Mouse (Mus musculus) embryonic facial prominence, embryonic 12.5 days (tissue): Measurements from ENCODE around the gene Plscr2. TPM values are rescaled to one million over a fixed set of nuclear protein-coding genes. Genes with fewer than 3 reads are reported as not detected.

Experiments
- ATAC-seq: fragments of 200-750 bp; cut with Nextera tagmentation; 2 replicates; pipeline ENCODE4 v1.8.0; 2017; ENCODE audit not compliant: insufficient number of reproducible peaks, insufficient read depth, low FRiP score, low TSS enrichment
- H3K27ac ChIP-seq: fragments of 300-500 bp; sonication (generic); 2 replicates; pipeline ENCODE4 v1.5.1; 2016; ENCODE audit warnings: mild to moderate bottlenecking
- H3K27me3 ChIP-seq: fragments of 300-500 bp; sonication (generic); 2 replicates; pipeline ENCODE4 v1.6.1; 2016; ENCODE audit warnings: mild to moderate bottlenecking, moderate library complexity
- H3K36me3 ChIP-seq: fragments of 300-500 bp; sonication (generic); 2 replicates; pipeline ENCODE4 v1.6.1; 2016; ENCODE audit warnings: mild to moderate bottlenecking
- H3K4me1 ChIP-seq: fragments of 300-500 bp; sonication (generic); 2 replicates; pipeline ENCODE4 v1.6.1; 2016
- H3K4me2 ChIP-seq: fragments of 300-500 bp; sonication (generic); replicated peaks from 2 replicates; pipeline ENCODE4 v1.6.1; 2016; ENCODE audit warnings: mild to moderate bottlenecking, moderate library complexity
- H3K4me3 ChIP-seq: fragments of 300-500 bp; sonication (generic); 2 replicates; pipeline ENCODE4 v1.5.1; 2016; ENCODE audit warnings: mild to moderate bottlenecking
- H3K9ac ChIP-seq: fragments of 300-500 bp; sonication (generic); 2 replicates; pipeline ENCODE4 v1.6.1; 2016; ENCODE audit warnings: mild to moderate bottlenecking, moderate library complexity
- H3K9me3 ChIP-seq: fragments of 300-500 bp; sonication (generic); 2 replicates; pipeline ENCODE4 v1.6.1; 2016; ENCODE audit warnings: mild to moderate bottlenecking, moderate library complexity
- WGBS: fragments of 180-500 bp; shearing (Covaris S2); methylation state at CpG from one replicate; pipeline ENCODE4 v1.1.7; 2016; 5-methylcytosine and 5-hydroxymethylcytosine counted together
- polyA plus RNA-seq: library from polyadenylated mRNA; unstranded; fragments of >200 nt; fragmentation: Nextera tagmentation; extraction: Ambion mirVana; gene quantifications from 2 replicates; pipeline ENCODE4 v1.2.1, GENCODE M21; 2016

Gene Plscr2
- 0.78 TPM in 2 replicates for polyA plus RNA-seq

DNA sequence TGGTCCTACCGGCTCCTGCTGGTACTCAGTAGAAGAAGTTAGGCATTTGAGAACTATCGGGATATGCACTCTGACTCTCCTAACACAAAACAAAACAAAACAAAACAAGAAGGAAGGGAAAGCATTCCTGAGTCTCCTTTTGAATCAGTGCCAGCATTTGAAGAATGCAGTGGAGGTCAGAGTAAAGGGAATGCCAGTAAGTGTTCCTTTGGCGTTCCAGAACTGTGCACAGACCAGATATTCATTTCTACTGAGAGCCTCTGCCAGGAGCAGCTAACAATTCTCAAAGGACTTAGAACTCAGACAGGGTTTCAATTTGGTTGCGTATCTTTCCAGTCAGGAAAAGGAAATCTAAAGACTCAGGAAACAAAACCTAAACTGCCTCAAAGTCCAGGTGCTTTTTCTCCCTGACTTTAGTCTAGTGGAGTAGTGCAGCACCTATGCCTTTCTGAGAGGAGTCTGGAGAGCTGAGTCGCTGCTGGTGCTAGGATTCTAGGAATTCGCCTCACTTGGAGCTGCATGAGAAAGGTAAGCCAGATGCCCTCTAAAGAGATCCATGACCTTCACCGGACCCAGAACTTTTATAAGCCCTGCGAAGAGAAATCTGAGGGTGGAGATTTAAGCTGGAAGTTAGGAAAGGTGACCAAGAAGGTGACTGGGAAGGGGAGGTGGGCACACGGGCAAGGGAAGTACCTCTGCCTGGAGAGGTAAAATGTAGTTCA is at the start of gene Plscr2:
TSS of gene Plscr2 (plus strand) at position 117 of the 722 bp plus-strand sequence.
- Histone ChIP-seq H3K36me3 (peaks cover 3% of the 10 kb centered on the region), H3K4me1 (0 out of 2 replicates have a peak, but pooled peaks cover 12% of the 10 kb centered on the region), H3K27me3 (no peaks in the 10 kb centered on the region), H3K9ac (no peak within 1 kb of the TSS), H3K27ac (peak within 1 kb of the TSS; percentile 30; the same call in 1 of the 2 replicates), H3K9me3 (no peaks in the 10 kb centered on the region), H3K4me2 (no peak within 1 kb of the TSS), H3K4me3 (no peak within 1 kb of the TSS)
- ATAC-seq: no peak
- WGBS: 65% methylated on average over 9 of the region's 9 CpGs

DNA sequence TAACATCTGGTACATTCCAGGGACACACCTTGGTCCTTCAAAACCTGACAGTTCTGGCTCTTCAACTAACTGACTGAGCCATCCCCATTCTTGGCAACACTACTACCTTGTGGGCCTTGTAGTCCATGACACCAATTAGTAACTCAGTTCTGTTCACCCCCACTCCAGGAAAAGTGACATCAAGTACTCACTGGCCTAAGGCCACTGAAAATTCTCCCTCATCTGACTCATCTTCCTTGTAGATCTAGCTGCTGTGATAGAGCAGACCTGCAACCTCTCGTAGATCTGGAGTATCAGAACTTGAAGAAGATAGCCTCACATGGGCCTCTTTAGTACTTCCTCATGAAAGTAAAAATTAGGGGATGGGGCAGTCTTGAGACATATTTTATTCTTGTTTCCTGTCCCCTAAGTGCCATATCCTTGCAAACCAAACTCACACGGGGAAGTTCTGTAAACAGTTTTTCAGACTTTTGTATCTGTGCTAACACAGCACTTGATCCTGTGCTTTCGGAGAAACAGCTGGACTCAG is 49.2 kb upstream of the Plscr2 start:
- Histone ChIP-seq H3K9ac (no peak overlapping the region), H3K27ac (no peak overlapping the region), H3K4me3 (no peak overlapping the region), H3K9me3 (no peaks in the 10 kb centered on the region), H3K4me1 (no peaks in the 10 kb centered on the region), H3K4me2 (no peak overlapping the region), H3K27me3 (no peaks in the 10 kb centered on the region), H3K36me3 (no peaks in the 10 kb centered on the region)
- WGBS: 78% methylated on average over 3 of the region's 3 CpGs
- ATAC-seq: no peak

DNA sequence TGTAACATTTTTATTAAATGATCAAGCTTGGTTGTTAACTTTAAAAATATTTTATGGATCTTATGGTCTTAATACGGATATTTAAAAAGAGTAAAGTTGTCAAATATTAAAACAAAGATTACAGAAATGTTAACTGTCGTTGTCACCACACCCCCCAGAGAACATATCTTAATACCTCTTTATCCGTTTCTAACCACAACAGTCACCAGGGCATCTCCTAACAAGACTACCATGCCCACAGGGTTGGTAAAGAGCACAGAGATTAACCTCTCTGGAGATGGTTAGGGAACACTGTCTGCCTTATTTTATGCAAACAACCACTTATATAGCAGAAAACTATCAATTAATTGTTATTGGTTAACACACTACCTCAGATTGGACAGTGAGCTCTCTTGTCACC is 48.6 kb upstream of the Plscr2 start:
- H3K9ac ChIP-seq: no peak overlapping the region
- H3K4me2 ChIP-seq: no peak overlapping the region
- no peaks in the 10 kb centered on the region for H3K36me3 ChIP-seq
- H3K4me3 ChIP-seq: no peak overlapping the region
- no peaks in the 10 kb centered on the region for H3K4me1 ChIP-seq
- no peaks in the 10 kb centered on the region for H3K27me3 ChIP-seq
- H3K27ac ChIP-seq: no peak overlapping the region
- no peak for ATAC-seq
- H3K9me3 ChIP-seq: no peaks in the 10 kb centered on the region
- 83% methylated on average over 3 of the region's 3 CpGs for WGBS

- Histone ChIP-seq H3K27me3 (no peaks in the 10 kb centered on the region), H3K9ac (no peak overlapping the region), H3K4me3 (no peak overlapping the region), H3K4me1 (no peaks in the 10 kb centered on the region), H3K4me2 (no peak overlapping the region), H3K9me3 (no peaks in the 10 kb centered on the region), H3K27ac (no peak overlapping the region), H3K36me3 (no peaks in the 10 kb centered on the region)
- no peak for ATAC-seq
- 84% methylated on average over 16 of the region's 16 CpGs for WGBS
These were observed 46.3 kb upstream of the Plscr2 start for GRCm38 (mm10) chr9:92228867-92229832.

- 73% methylated on average over 2 of the region's 2 CpGs for WGBS
- Histone ChIP-seq H3K4me1 (no peaks in the 10 kb centered on the region), H3K9ac (no peak overlapping the region), H3K9me3 (no peaks in the 10 kb centered on the region), H3K4me2 (no peak overlapping the region), H3K4me3 (no peak overlapping the region), H3K27me3 (no peaks in the 10 kb centered on the region), H3K27ac (no peak overlapping the region), H3K36me3 (no peaks in the 10 kb centered on the region)
- no peak for ATAC-seq
These were observed 45.6 kb upstream of the Plscr2 start for GRCm38 (mm10) chr9:92229833-92230205.

DNA sequence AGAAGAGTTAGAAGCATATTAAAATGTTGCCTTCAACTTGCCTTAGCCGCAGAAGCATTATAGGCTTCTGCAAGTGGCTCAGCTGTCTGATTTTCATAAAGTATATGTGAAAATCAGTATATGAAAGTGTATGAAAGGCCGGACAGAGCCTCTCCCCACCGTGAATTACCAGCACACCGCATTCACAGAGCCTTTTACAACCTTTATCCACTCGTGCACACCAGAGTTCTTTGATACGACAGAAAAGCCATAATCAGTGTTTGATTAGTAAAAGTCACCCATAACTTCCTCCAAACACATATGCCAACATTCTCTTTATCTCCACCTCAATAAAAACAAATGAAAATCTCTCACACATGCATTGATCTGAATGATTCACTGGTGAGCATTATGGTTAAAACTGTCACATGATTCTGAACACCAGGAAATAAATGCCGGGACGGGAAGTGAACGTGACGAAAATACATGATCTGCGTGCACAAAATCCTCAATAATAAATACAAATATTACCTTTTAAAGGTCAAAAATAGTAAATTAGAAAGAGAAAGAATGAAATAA is 40.4 kb upstream of the Plscr2 start:
- 88% methylated on average over 11 of the region's 11 CpGs for WGBS
- no peak overlapping the region for H3K27ac ChIP-seq
- H3K4me1 ChIP-seq: no peaks in the 10 kb centered on the region
- no peaks in the 10 kb centered on the region for H3K36me3 ChIP-seq
- H3K9ac ChIP-seq: no peak overlapping the region
- H3K4me2 ChIP-seq: no peak overlapping the region
- no peaks in the 10 kb centered on the region for H3K27me3 ChIP-seq
- no peak overlapping the region for H3K4me3 ChIP-seq
- H3K9me3 ChIP-seq: no peaks in the 10 kb centered on the region
- no peak for ATAC-seq

- H3K36me3 ChIP-seq: no peaks in the 10 kb centered on the region
- no peaks in the 10 kb centered on the region for H3K9me3 ChIP-seq
- no peak overlapping the region for H3K4me3 ChIP-seq
- H3K4me1 ChIP-seq: peaks cover 18% of the 10 kb centered on the region
- H3K9ac ChIP-seq: no peak overlapping the region
- no peak overlapping the region for H3K27ac ChIP-seq
- no peaks in the 10 kb centered on the region for H3K27me3 ChIP-seq
- 0 out of 2 replicates have a peak overlapping the region, but pooled peaks have one; percentile 66 for H3K4me2 ChIP-seq
- WGBS: 78% methylated on average over 7 of the region's 7 CpGs
- no peak for ATAC-seq
These were observed 26.5 kb upstream of the Plscr2 start for GRCm38 (mm10) chr9:92248773-92249446.

DNA sequence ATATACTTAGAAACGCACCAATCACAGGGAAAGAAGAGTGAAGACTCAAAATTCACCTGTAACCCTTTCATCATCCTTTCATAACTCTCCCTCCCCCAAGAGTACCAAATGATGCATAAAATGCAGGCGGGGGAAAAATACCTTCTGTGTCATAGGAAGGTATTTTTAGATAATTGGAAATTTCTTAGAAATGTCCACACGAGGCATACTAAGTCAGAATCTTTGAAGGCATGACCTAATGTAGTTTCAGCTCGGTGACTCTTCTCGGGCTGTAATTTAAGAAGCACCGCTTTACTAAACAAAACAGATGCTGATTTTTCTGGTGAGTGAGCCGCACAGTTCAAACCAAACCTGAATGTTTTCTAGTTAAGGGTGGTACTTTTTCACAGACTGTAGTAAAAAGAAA is 26.0 kb upstream of the Plscr2 start, which contains the start of gene Plscr1:
TSS of gene Plscr1 (plus strand) at position 304 of the 406 bp plus-strand sequence.
- no peak for ATAC-seq
- WGBS: 22% methylated on average over 7 of the region's 7 CpGs
- no peaks in the 10 kb centered on the region for H3K9me3 ChIP-seq
- no peaks in the 10 kb centered on the region for H3K36me3 ChIP-seq
- no peaks in the 10 kb centered on the region for H3K27me3 ChIP-seq
- peak within 1 kb of the TSS; percentile 66 for H3K4me2 ChIP-seq
- peak within 1 kb of the TSS; percentile 62 for H3K4me3 ChIP-seq
- peaks cover 18% of the 10 kb centered on the region for H3K4me1 ChIP-seq
- peak within 1 kb of the TSS; percentile 61 for H3K9ac ChIP-seq
- peak within 1 kb of the TSS; percentile 89 for H3K27ac ChIP-seq

DNA sequence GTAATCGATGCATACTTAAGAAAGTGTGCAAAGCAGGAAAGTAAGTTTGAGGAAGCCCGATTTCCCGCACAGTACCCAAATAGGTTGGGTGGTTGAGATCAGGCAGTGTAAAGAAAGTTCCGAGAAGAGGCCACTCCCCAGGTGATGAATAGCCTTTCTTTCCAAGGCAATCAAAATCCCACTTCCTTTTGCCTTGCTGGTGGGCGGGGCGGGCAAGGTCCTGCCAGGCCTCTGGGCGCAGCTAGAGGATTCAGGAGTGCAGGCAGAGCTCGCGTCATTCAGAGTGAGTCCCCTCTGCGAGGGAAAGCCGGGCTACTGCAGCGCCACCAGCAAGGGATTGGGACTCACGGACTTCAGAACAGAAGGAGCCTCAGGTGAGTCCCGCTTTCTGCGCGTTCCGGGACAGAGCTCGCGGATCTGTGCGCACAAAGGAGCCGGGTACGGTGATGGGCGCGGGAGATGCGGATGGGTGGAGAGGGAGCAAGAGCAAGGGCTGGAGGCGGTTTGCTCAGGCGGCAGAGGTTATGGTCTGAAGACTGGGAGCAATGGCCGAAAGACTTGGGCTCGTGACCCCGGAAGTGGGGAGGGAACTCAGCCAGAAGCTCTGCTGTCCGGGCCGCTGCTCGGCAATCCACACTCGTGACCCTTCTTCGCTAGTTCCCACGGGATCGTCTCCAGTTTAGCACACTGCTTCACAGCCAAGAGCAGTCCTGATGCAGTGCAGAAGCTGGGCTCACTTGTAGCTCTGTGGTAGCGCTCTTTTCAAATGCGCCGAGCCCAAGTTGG is 25.2 kb upstream of the Plscr2 start:
- peak overlapping the region; percentile 89 for H3K27ac ChIP-seq
- peak overlapping the region; percentile 61 for H3K9ac ChIP-seq
- H3K4me1 ChIP-seq: peaks cover 18% of the 10 kb centered on the region
- H3K4me2 ChIP-seq: peak overlapping the region; percentile 66
- ATAC-seq: peak; percentile 93
- H3K27me3 ChIP-seq: no peaks in the 10 kb centered on the region
- H3K9me3 ChIP-seq: no peaks in the 10 kb centered on the region
- peak overlapping the region; percentile 62 for H3K4me3 ChIP-seq
- H3K36me3 ChIP-seq: no peaks in the 10 kb centered on the region
- under 1% methylated on average over 40 of the region's 40 CpGs for WGBS

- ATAC-seq: no peak
- WGBS: 87% methylated on average over 5 of the region's 5 CpGs
- Histone ChIP-seq H3K9ac (no peak overlapping the region), H3K4me3 (no peak overlapping the region), H3K27ac (no peak overlapping the region), H3K4me2 (no peak overlapping the region), H3K27me3 (no peaks in the 10 kb centered on the region), H3K9me3 (no peaks in the 10 kb centered on the region), H3K4me1 (peaks cover 18% of the 10 kb centered on the region), H3K36me3 (no peaks in the 10 kb centered on the region)
These were observed 22.7 kb upstream of the Plscr2 start for GRCm38 (mm10) chr9:92252718-92253117.
